Mouse (Mus musculus): ENCODE measurements around the gene Cavin1. TPM values are rescaled to one million over a fixed set of nuclear protein-coding genes. Genes with fewer than 3 reads are reported as not detected.
A peak's percentile ranks its signal among the peaks of the same experiment; 100 is the strongest.
"Not testable (repeated sequence)": the region's sequence is repeated elsewhere in the genome, so short reads cannot be mapped to it uniquely, and the experiment has no call there.

Gene Cavin1
- polyA plus RNA-seq (2016; fragmentation: Nextera tagmentation; extraction: Ambion mirVana) = 28.9 and 30.0 TPM in 2 replicates

GRCm38 (mm10) chr11:100970557-100970937 is at the start of gene Cavin1:
Cavin1 (minus strand) TSS chr11:100970887.
- peak within 1 kb of the TSS; percentile 62 for H3K9ac ChIP-seq
- peak; percentile 53 for ATAC-seq
- H3K27ac ChIP-seq = peak within 1 kb of the TSS; percentile 22; the same call in 1 of the 2 replicates
- H3K36me3 ChIP-seq = no peaks in the 10 kb centered on the region
- peak within 1 kb of the TSS; percentile 62 for H3K4me3 ChIP-seq
- peaks cover 33% of the 10 kb centered on the region for H3K4me1 ChIP-seq
- 6% methylated on average over 20 of the region's 20 CpGs for WGBS (ENCODE audit: insufficient replicate concordance)
- H3K9me3 ChIP-seq (replicated peaks) = no peaks in the 10 kb centered on the region
- H3K4me2 ChIP-seq = peak within 1 kb of the TSS; percentile 83
- peaks cover 89% of the 10 kb centered on the region for H3K27me3 ChIP-seq (replicated peaks)

- Histone ChIP-seq H3K36me3 (peaks cover 46% of the 10 kb centered on the region), H3K27me3 (replicated peaks) (no peaks in the 10 kb centered on the region), H3K27ac (peak overlapping the region; percentile 99), H3K9ac (peak overlapping the region; percentile 91), H3K9me3 (replicated peaks) (no peaks in the 10 kb centered on the region), H3K4me1 (peaks cover 46% of the 10 kb centered on the region), H3K4me3 (peak overlapping the region; percentile 83), H3K4me2 (peak overlapping the region; percentile 74)
- no peak for ATAC-seq
- WGBS (ENCODE audit: insufficient replicate concordance) = 63% methylated on average over 6 of the region's 6 CpGs
Observed at GRCm38 (mm10) chr11:101011641-101012040, 41.0 kb upstream of the Cavin1 start.

DNA sequence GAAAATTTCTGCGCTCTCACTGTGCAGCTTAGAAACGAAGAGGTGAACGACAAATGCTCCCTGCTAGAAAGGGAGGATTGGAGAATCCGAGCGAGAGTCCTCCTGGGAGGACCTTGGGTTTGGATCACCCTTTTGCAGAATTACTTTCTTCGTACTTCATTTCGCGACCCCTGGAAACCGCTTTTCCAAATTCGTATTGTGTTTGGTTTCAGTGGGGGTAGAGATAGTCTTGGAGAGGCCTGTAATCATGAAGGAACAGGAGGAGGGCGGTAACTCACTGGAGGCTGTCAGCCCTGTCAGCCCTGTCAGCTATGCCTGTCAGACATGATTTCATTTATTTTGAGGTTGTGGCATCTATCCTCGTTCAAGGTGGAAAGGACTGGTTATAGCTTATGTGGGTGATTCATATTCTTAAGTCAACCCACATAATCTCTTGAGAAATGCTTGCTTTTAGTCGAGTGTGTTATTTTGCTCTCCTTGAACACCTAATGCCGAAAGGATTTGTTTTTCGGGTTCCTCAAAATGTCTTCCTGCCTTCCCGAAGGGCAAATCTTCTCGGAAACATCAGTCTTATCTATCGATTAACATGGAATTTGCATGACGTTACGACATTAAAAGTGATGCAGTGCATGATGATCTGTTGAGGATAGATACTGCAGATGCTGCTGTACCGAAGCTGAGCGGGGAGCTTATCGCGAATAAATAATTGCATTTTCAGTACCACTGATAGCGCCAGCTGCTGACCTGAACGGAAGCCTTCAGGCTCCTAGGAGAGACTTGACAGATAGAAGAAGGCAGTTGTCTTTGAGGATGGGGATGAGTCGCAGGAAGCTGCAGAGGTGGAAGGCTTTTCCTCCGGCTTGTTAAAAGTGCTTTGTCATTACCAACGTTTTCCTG is 39.4 kb upstream of the Cavin1 start:
- Histone ChIP-seq H3K4me2 (peak overlapping the region; percentile 74), H3K36me3 (peaks cover 31% of the 10 kb centered on the region), H3K9ac (peak overlapping the region; percentile 91), H3K27ac (peak overlapping the region; percentile 99), H3K9me3 (replicated peaks) (no peaks in the 10 kb centered on the region), H3K27me3 (replicated peaks) (peaks cover 4% of the 10 kb centered on the region; the same call in 1 of the 2 replicates), H3K4me3 (peak overlapping the region; percentile 83), H3K4me1 (peaks cover 42% of the 10 kb centered on the region)
- ATAC-seq = peak; percentile 88
- WGBS (ENCODE audit: insufficient replicate concordance) = 2% methylated on average over 29 of the region's 29 CpGs

DNA sequence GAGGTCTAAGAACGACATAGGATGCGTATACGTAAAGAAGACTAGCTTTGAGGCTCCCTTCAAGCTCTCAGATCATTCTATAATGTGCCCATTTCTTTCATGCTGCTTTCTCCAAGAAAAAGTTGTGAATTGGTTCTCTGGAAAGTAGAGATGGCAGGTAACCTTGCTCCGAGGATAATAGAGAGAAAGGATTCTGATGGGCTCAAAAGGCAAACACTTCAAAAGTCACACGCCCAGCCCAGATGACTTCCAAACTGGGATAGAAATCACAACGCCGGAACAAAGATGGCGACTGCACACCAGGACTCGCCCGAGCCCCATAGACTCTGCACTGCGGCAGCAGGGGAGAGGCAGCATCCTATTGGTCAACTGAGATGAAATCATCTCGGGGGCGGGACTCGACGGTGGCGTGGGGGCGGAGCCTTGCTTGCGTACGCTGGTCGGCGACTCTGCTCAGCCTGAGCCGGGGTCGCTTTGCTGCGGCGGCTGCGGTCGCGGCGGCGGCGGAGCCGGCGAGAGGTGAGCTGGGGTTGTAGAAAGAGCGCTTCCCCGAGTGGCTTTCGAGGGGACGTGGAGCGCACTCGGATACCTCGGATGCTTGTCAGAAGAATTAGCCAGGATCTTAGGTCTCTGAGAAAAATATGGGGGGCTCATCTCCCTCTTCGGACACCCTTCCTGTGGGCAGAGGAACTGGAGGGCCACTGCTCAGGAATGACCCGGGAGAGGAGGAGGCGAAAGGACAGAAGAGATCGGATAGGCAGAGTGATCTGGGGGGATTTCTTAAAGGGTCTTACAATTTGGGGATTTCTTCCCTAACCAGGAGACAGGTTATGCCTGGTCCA is 38.6 kb upstream of the Cavin1 start, which contains the start of gene Atp6v0a1:
Gene Atp6v0a1 (plus strand): TSS at position 407 of the 842 bp plus-strand sequence.
- Histone ChIP-seq H3K27me3 (replicated peaks) (peaks cover 10% of the 10 kb centered on the region), H3K4me2 (peak within 1 kb of the TSS; percentile 74), H3K36me3 (peaks cover 22% of the 10 kb centered on the region), H3K4me1 (peaks cover 42% of the 10 kb centered on the region), H3K9me3 (replicated peaks) (no peaks in the 10 kb centered on the region), H3K27ac (peak within 1 kb of the TSS; percentile 99), H3K4me3 (peak within 1 kb of the TSS; percentile 83), H3K9ac (peak within 1 kb of the TSS; percentile 91)
- peak; percentile 92 for ATAC-seq
- WGBS (ENCODE audit: insufficient replicate concordance) = under 1% methylated on average over 44 of the region's 44 CpGs

- WGBS (ENCODE audit: insufficient replicate concordance) = 16% methylated on average over 14 of the region's 14 CpGs
- Histone ChIP-seq H3K4me2 (peak overlapping the region; percentile 74), H3K27ac (peak overlapping the region; percentile 99), H3K27me3 (replicated peaks) (peaks cover 10% of the 10 kb centered on the region), H3K36me3 (peaks cover 14% of the 10 kb centered on the region), H3K4me1 (peaks cover 36% of the 10 kb centered on the region), H3K9me3 (replicated peaks) (no peaks in the 10 kb centered on the region), H3K4me3 (peak overlapping the region; percentile 83), H3K9ac (peak overlapping the region; percentile 91)
- ATAC-seq = no peak
Observed at GRCm38 (mm10) chr11:101008206-101009045, 37.7 kb upstream of the Cavin1 start.

- Histone ChIP-seq H3K4me1 (peaks cover 6% of the 10 kb centered on the region), H3K27ac (no peak overlapping the region), H3K4me2 (no peak overlapping the region), H3K9me3 (replicated peaks) (no peaks in the 10 kb centered on the region), H3K4me3 (no peak overlapping the region), H3K9ac (no peak overlapping the region), H3K36me3 (no peaks in the 10 kb centered on the region), H3K27me3 (replicated peaks) (peaks cover 41% of the 10 kb centered on the region)
- 38% methylated on average over 3 of the region's 3 CpGs for WGBS (ENCODE audit: insufficient replicate concordance)
- no peak for ATAC-seq
Observed at GRCm38 (mm10) chr11:101003025-101003685, 32.5 kb upstream of the Cavin1 start.

GRCm38 (mm10) chr11:101001875-101002552 is 31.3 kb upstream of the Cavin1 start:
- not testable (repeated sequence) for H3K4me3 ChIP-seq; H3K4me1 ChIP-seq; H3K9ac ChIP-seq; H3K36me3 ChIP-seq; H3K27ac ChIP-seq; H3K4me2 ChIP-seq; H3K9me3 ChIP-seq (replicated peaks); ATAC-seq
- H3K27me3 ChIP-seq (replicated peaks) = peaks cover 41% of the 10 kb centered on the region
- 56% methylated on average over 3 of the region's 6 CpGs for WGBS (ENCODE audit: insufficient replicate concordance)

- H3K4me3 ChIP-seq = no peak overlapping the region
- no peak overlapping the region for H3K4me2 ChIP-seq
- peaks cover 41% of the 10 kb centered on the region for H3K27me3 ChIP-seq (replicated peaks)
- 56% methylated on average over 3 of the region's 3 CpGs for WGBS (ENCODE audit: insufficient replicate concordance)
- no peak overlapping the region for H3K27ac ChIP-seq
- no peaks in the 10 kb centered on the region for H3K36me3 ChIP-seq
- ATAC-seq = no peak
- H3K9ac ChIP-seq = no peak overlapping the region
- peaks cover 3% of the 10 kb centered on the region; the same call in 1 of the 2 replicates for H3K4me1 ChIP-seq
- no peaks in the 10 kb centered on the region for H3K9me3 ChIP-seq (replicated peaks)
Observed at GRCm38 (mm10) chr11:100999254-100999653, 28.6 kb upstream of the Cavin1 start.

- Histone ChIP-seq H3K4me3 (no peak overlapping the region), H3K4me2 (no peak overlapping the region), H3K4me1 (peaks cover 3% of the 10 kb centered on the region; the same call in 1 of the 2 replicates), H3K9ac (no peak overlapping the region), H3K27me3 (replicated peaks) (peaks cover 41% of the 10 kb centered on the region), H3K27ac (no peak overlapping the region), H3K9me3 (replicated peaks) (no peaks in the 10 kb centered on the region), H3K36me3 (no peaks in the 10 kb centered on the region)
- WGBS (ENCODE audit: insufficient replicate concordance) = 63% methylated on average over 2 of the region's 2 CpGs
- no peak for ATAC-seq
Observed at GRCm38 (mm10) chr11:100998836-100999235, 28.1 kb upstream of the Cavin1 start.

GRCm38 (mm10) chr11:100996501-100996900 is 25.8 kb upstream of the Cavin1 start:
- Histone ChIP-seq H3K4me2 (no peak overlapping the region), H3K4me1 (no peaks in the 10 kb centered on the region), H3K4me3 (no peak overlapping the region), H3K36me3 (no peaks in the 10 kb centered on the region), H3K27me3 (replicated peaks) (peaks cover 37% of the 10 kb centered on the region), H3K9ac (no peak overlapping the region), H3K27ac (no peak overlapping the region), H3K9me3 (replicated peaks) (no peaks in the 10 kb centered on the region)
- no peak for ATAC-seq
- 68% methylated on average over 4 of the region's 4 CpGs for WGBS (ENCODE audit: insufficient replicate concordance)
